Mouse (Mus musculus) cerebellum, adult 11-12 months (tissue): ENCODE measurements around the gene Psg20.
A peak's percentile ranks its signal among the peaks of the same experiment; 100 is the strongest.
"Not testable (repeated sequence)": the region's sequence is repeated elsewhere in the genome, so short reads cannot be mapped to it uniquely, and the experiment has no call there.

ENCODE experiments used
- DNase-seq: peaks from one replicate; pipeline ENCODE4 v3.0.0; 2022

The Psg20 gene

DNA sequence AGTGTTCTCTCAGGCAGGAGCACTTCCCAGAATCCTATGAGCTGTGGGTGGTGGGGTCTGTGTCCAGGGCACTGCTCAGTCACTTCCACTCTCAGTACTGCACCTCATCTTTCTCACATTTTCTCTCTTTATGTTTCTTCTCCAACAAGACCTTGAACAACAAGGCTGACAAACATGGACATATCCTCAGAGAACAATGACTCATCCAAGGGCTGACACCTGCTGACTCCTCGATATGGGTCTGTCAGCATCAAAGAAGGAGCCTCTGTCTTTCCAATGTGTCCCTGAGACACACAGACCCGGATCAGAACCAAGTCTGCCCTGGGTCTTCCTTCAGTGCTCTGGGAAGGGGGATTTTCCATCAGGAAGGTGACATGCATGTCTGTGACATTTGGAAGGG is at the start of gene Psg20:
Gene Psg20 (minus strand): TSS at position 101 of the 400 bp plus-strand sequence.
- DNase-seq = no peak

GRCm38 (mm10) chr7:18734451-18734850 is 48.5 kb upstream of the Psg20 start:
- no peak for DNase-seq

DNA sequence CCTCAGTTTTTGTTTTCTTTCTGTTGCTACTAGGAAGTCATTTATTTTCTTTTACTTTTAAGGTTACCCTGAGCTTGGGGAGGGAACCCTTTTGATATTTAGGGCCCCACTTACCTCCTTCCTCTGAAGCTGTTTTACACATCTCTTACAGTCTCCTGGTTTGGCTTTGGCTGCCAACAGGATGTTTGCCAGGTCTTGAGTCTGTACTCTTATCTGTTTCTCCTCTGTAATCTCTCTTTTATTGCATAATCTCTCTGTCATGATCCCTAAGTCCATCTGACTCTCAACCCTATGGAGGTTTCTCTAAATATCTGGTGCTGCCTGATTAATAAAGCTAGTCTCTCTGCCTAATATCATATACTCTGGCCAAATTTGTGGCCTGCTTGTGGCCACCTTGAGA is 47.1 kb upstream of the Psg20 start:
- DNase-seq = no peak

GRCm38 (mm10) chr7:18728391-18728790 is 42.4 kb upstream of the Psg20 start:
- DNase-seq = no peak

- DNase-seq = not testable (repeated sequence)
Observed at GRCm38 (mm10) chr7:18725931-18726330, 39.9 kb upstream of the Psg20 start.

DNA sequence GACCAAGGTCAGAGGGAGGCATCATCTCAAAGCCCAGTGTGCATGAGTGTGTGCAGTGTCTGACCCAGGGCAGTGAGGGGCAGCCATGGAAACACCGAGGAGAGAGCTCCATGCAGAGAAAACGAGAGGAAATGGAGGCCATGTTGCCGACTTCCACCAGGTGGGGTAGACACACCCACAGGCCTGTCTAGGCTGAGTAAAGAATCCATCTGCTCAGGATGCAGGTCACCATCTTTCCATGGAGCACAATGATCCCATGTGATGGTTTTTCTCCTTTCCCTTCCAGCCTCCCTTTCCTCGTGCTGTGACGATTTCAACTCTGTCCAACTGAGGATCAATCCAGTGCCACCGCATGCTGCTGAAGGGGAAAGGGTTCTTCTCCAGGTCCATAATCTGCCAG is 38.0 kb upstream of the Psg20 start:
- DNase-seq = no peak

DNA sequence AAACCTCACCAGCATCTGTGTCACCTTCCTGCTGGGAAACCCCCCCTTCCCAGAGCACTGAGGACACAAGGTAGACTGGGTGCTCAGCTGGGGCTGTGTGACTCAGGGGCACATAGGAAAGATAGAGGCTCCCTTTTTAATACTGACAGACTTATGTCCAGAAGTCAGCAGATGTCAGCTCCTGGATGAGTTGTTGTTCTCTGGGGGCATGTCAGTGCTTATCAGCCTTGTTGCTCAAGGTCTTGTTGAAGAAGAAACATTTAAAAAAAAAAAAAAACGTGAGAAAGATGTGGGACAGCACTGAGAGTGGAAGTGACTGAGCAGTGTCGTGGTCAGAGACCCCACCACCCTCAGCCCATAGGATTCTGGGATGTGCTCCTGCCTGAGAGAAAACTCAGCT is 31.8 kb upstream of the Psg20 start, which contains the start of gene Psg22:
Gene Psg22 (plus strand): TSS at position 301 of the 400 bp plus-strand sequence.
- DNase-seq = no peak

GRCm38 (mm10) chr7:18715546-18715945 is 29.6 kb upstream of the Psg20 start:
- DNase-seq = no peak

DNA sequence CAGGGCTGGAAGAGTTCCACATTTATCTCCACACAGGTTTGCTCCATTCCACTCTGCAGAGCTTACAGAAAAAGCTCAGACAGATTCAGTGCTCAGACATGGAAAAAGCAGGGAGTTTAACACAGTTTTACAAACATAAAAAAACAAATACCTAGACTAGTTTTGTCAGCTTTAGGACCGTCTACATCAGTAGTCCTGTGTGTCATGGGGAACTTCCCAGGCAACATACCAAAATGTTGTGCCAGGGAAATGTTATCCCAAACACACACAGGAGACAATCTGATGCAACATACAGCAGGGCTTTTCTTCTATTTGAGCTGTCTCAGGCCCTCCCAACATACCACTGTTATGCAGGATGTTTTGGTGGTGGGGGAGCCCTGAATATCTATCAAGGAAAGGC is 24.9 kb upstream of the Psg20 start:
- no peak for DNase-seq

- DNase-seq = not testable (repeated sequence)
Observed at GRCm38 (mm10) chr7:18710331-18710730, 24.3 kb upstream of the Psg20 start.

- DNase-seq = no peak
Observed at GRCm38 (mm10) chr7:18685586-18685985, 399 bp downstream of the Psg20 start.

- DNase-seq = peak; percentile 9
Observed at GRCm38 (mm10) chr7:18679772-18680171, 6.2 kb downstream of the Psg20 start.

GRCm38 (mm10) chr7:18656625-18657024 is 29.4 kb downstream of the Psg20 start, which contains the start of gene Psg21:
Gene Psg21 (minus strand): TSS chr7:18656725.
- DNase-seq = not testable (repeated sequence)

- DNase-seq = not testable (repeated sequence)
Observed at GRCm38 (mm10) chr7:18626921-18627320, 59.1 kb downstream of the Psg20 start.
